Mouse (Mus musculus) lung, adult 10 weeks (tissue): ENCODE measurements around the gene Unc13a. TPM values are rescaled to one million over a fixed set of nuclear protein-coding genes. Genes with fewer than 3 reads are reported as not detected.

Source experiments
- polyA plus RNA-seq: library from polyadenylated mRNA; stranded (reverse); fragments of 350-450 nt; fragmentation: Illumina TruSeq; extraction: RNeasy Lipid Tissue Mini Kit (QIAGEN cat#74804); gene quantifications from one replicate; pipeline ENCODE4 v1.2.3, GENCODE M21; 2014; ENCODE audit warnings: low read depth, low replicate concordance; ENCODE audit not compliant: insufficient read depth

Unc13a gene
- polyA plus RNA-seq, result 0.04 TPM

GRCm38 (mm10) chr8:71671549-71671965, at the start of gene Unc13a:
Gene Unc13a, minus strand, starts transcription at chr8:71671757.

GRCm38 (mm10) chr8:71701414-71702086, 30.0 kb upstream of the Unc13a start, which contains the start of gene B3gnt3:
Gene B3gnt3, minus strand, starts transcription at chr8:71701789.

GRCm38 (mm10) chr8:71689028-71689427, 17.5 kb upstream of the Unc13a start, which contains the start of gene Insl3:
Gene Insl3, plus strand, starts transcription at chr8:71689214.

GRCm38 (mm10) chr8:71676020-71676741, 4.6 kb upstream of the Unc13a start, which contains the start of gene Jak3:
Gene Jak3, plus strand, starts transcription at chr8:71676296.

GRCm38 (mm10) chr8:71610822-71611651, 60.5 kb downstream of the Unc13a start, which contains the start of gene Colgalt1:
Gene Colgalt1, plus strand, starts transcription at chr8:71610998.

GRCm38 (mm10) chr8:71597451-71597850, 74.1 kb downstream of the Unc13a start, which contains the start of gene Fam129c:
Gene Fam129c, plus strand, starts transcription at chr8:71597648.

GRCm38 (mm10) chr8:71591471-71592373, 79.8 kb downstream of the Unc13a start, which contains the start of gene Pgls:
Gene Pgls, plus strand, starts transcription at chr8:71592176.

Other genes with a start within 250 kb of the Unc13a start
- 16.1 TPM for gene Abhd8, start 208.1 kb downstream of the Unc13a start, polyA plus RNA-seq
- gene Mrpl34, start 206.8 kb downstream of the Unc13a start, polyA plus RNA-seq, result 65.5 TPM
- 33.9 TPM for gene Dda1, start 202.6 kb downstream of the Unc13a start, polyA plus RNA-seq
- 4.6 TPM for gene Ano8, start 185.8 kb downstream of the Unc13a start, polyA plus RNA-seq
- 10.1 TPM for gene Gtpbp3, start 183.7 kb downstream of the Unc13a start, polyA plus RNA-seq
- 350 TPM for gene Plvap, start 160.0 kb downstream of the Unc13a start, polyA plus RNA-seq
- gene Ccdc194, start 146.0 kb downstream of the Unc13a start, polyA plus RNA-seq, result not detected
- gene Bst2, start 134.3 kb downstream of the Unc13a start, polyA plus RNA-seq, result 272 TPM
- 65.4 TPM for gene Mvb12a, start 128.8 kb downstream of the Unc13a start, polyA plus RNA-seq
- gene Tmem221, start 112.9 kb downstream of the Unc13a start, polyA plus RNA-seq, result 12.2 TPM
- not detected for gene Nxnl1, start 105.2 kb downstream of the Unc13a start, polyA plus RNA-seq
- gene Slc27a1, start 102.9 kb downstream of the Unc13a start, polyA plus RNA-seq, result 21.0 TPM
- gene Pgls, start 79.6 kb downstream of the Unc13a start, polyA plus RNA-seq, result 79.5 TPM
- gene Fam129c, start 74.1 kb downstream of the Unc13a start, polyA plus RNA-seq, result 3.3 TPM
- gene Colgalt1, start 60.8 kb downstream of the Unc13a start, polyA plus RNA-seq, result 51.7 TPM
- gene Jak3, start 4.5 kb upstream of the Unc13a start, polyA plus RNA-seq, result 8.6 TPM
- 5.2 TPM for gene Insl3, start 17.5 kb upstream of the Unc13a start, polyA plus RNA-seq
- 7.3 TPM for gene B3gnt3, start 30.0 kb upstream of the Unc13a start, polyA plus RNA-seq
- 3.7 TPM for gene Fcho1, start 54.0 kb upstream of the Unc13a start, polyA plus RNA-seq
- 2.6 TPM for gene Zfp709, start 210.3 kb upstream of the Unc13a start, polyA plus RNA-seq
- gene Zfp882, start 236.9 kb upstream of the Unc13a start, polyA plus RNA-seq, result 1.8 TPM
- gene Zfp617, start 236.9 kb upstream of the Unc13a start, polyA plus RNA-seq, result 12.6 TPM